Mouse (Mus musculus): ENCODE measurements around the gene Khsrp. TPM values are rescaled to one million over a fixed set of nuclear protein-coding genes. Genes with fewer than 3 reads are reported as not detected.

Gene Khsrp
- polyA plus RNA-seq, 1 experiment from 2014 or later: 51.1 TPM

DNA sequence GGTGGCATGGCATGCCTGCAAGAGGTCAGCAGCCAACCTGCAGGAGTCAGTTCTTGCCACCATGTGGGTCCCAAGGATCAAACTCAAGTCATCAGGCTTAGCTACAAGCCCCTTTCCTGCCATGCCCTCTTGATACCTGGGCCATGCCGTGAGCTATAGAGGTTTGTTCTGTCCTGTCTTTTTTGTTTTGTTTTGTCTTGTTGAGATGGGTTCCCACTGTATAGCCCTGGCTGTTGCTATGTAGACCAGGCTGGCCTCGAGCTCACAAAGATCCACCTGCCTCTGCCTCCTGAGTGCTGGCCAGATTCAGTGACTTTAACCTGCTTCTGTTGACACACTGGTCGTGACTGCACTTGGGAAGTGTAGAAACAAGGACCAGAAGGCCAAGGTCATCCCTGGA lies 55.9 kb downstream of the Khsrp start:
- Histone ChIP-seq H3K27ac (no peak overlapping the region), H3K27me3 (ENCODE audit: insufficient read depth, poor library complexity, severe bottlenecking) (no peaks in the 10 kb centered on the region), H3K4me3 (no peak overlapping the region), H3K4me1 (replicated peaks) (no peaks in the 10 kb centered on the region), H3K9me3 (no peaks in the 10 kb centered on the region), H3K36me3 (no peaks in the 10 kb centered on the region)
- DNase-seq (ENCODE audit: low spot score): no peak
- WGBS: 75% methylated on average over 3 of the region's 3 CpGs

DNA sequence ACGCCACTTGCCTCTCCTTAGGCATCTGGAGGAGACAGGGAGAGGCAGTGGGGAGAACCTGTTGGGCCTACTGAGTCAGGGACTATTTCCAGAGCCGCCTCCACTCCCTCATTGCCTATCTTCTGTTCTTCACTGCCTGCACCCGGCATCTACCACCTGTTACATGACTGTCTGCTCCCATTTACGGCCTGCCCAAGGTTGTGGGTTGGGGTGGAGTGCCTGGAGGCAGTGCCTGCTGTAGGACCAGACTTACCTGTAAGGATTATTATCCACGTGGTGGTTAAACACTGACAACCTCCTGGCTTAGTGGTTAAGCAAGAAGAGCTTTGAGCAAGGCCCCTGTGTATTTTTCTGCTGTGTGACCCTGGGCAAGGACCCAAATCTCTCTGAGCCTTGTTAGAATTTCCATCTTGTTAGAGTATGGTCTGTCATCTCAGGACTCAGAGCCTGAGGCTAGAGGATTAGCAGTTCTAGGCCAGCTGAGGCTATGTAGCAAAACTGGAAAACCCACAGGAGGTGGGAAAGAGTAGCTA lies 56.5 kb downstream of the Khsrp start:
- Histone ChIP-seq H3K9me3 (no peaks in the 10 kb centered on the region), H3K4me3 (no peak overlapping the region), H3K4me1 (replicated peaks) (no peaks in the 10 kb centered on the region), H3K27ac (no peak overlapping the region), H3K27me3 (ENCODE audit: insufficient read depth, poor library complexity, severe bottlenecking) (0 out of 2 replicates have a peak, but pooled peaks cover 4% of the 10 kb centered on the region), H3K36me3 (no peaks in the 10 kb centered on the region)
- 82% methylated on average over 5 of the region's 5 CpGs for WGBS
- DNase-seq (ENCODE audit: low spot score): no peak

DNA sequence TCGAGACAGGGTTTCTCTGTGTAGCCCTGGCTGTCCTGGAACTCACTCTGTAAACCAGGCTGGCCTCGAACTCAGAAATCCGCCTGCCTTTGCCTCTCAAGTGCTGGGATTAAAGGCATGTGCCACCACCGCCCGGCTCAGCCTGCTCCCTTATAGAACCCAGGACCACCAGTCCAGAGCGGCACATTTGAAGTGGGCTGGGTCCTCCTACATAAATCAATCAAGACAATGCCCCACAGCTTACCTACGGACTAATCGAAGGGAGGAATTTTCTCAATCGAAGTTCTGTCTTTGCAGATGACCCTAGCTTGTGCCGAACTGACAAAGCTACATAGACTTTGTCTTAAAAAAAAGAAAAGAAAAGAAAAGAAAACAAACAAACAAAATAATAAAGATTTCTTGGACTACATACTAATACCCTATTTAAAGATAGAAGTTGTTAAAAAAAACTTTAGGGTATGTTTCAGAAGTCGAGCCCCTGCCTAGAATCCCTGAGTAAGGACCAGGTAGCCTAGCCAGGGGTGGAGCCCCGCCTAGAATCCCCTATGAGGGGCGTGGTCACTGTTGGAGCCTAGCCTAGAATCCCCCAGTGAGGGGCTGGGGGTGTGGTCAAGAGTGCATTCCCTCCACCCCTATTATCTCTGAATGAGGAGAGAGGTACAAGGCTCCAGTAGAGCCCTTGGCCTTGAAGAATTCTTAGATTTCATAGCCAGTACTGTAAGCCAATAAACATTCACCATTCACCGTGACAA lies 57.2 kb downstream of the Khsrp start:
- no peak overlapping the region for H3K27ac ChIP-seq
- WGBS: 67% methylated on average over 14 of the region's 14 CpGs
- DNase-seq (ENCODE audit: low spot score): no peak
- no peaks in the 10 kb centered on the region for H3K36me3 ChIP-seq
- no peaks in the 10 kb centered on the region for H3K4me1 ChIP-seq (replicated peaks)
- H3K9me3 ChIP-seq: no peaks in the 10 kb centered on the region
- H3K4me3 ChIP-seq: no peak overlapping the region
- H3K27me3 ChIP-seq (ENCODE audit: insufficient read depth, poor library complexity, severe bottlenecking): 0 out of 2 replicates have a peak, but pooled peaks cover 4% of the 10 kb centered on the region

Other genes starting within 250 kb of the Khsrp start
- 10.9 and 13.8 TPM in 2 replicates for gene Rfx2, start 200.5 kb downstream of the Khsrp start, polyA plus RNA-seq (2016; fragmentation: Nextera tagmentation; extraction: Ambion mirVana)
- not detected in 2 replicates for gene Acsbg2, start 157.1 kb downstream of the Khsrp start, polyA plus RNA-seq (2016; fragmentation: Nextera tagmentation; extraction: Ambion mirVana)
- 0.54 and 0.63 TPM in 2 replicates for gene 1700061G19Rik, start 156.0 kb downstream of the Khsrp start, polyA plus RNA-seq (2016; fragmentation: Nextera tagmentation; extraction: Ambion mirVana)
- gene Mllt1, start 96.1 kb downstream of the Khsrp start, polyA plus RNA-seq (2016; fragmentation: Nextera tagmentation; extraction: Ambion mirVana): 65.4 and 82.4 TPM in 2 replicates
- gene Acer1, start 49.4 kb downstream of the Khsrp start, polyA plus RNA-seq (2016; fragmentation: Nextera tagmentation; extraction: Ambion mirVana): not detected in 2 replicates
- 166 and 170 TPM in 2 replicates for gene Clpp, start 41.2 kb downstream of the Khsrp start, polyA plus RNA-seq (2016; fragmentation: Nextera tagmentation; extraction: Ambion mirVana)
- 35.5 TPM in 2 replicates for gene Alkbh7, start 34.2 kb downstream of the Khsrp start, polyA plus RNA-seq (2016; fragmentation: Nextera tagmentation; extraction: Ambion mirVana)
- not detected in 2 replicates for gene Pspn, start 31.5 kb downstream of the Khsrp start, polyA plus RNA-seq (2016; fragmentation: Nextera tagmentation; extraction: Ambion mirVana)
- 71.0 and 78.3 TPM in 2 replicates for gene Gtf2f1, start 20.2 kb downstream of the Khsrp start, polyA plus RNA-seq (2016; fragmentation: Nextera tagmentation; extraction: Ambion mirVana)
- gene Gm17949, start 20.1 kb downstream of the Khsrp start, polyA plus RNA-seq (2016; fragmentation: Nextera tagmentation; extraction: Ambion mirVana): 0.41 and 0.43 TPM in 2 replicates
- not detected in 2 replicates for gene Slc25a41, start 10.1 kb upstream of the Khsrp start, polyA plus RNA-seq (2016; fragmentation: Nextera tagmentation; extraction: Ambion mirVana)
- 5.1 and 8.2 TPM in 2 replicates for gene Crb3, start 27.6 kb upstream of the Khsrp start, polyA plus RNA-seq (2016; fragmentation: Nextera tagmentation; extraction: Ambion mirVana)
- gene Slc25a23, start 28.3 kb upstream of the Khsrp start, polyA plus RNA-seq (2016; fragmentation: Nextera tagmentation; extraction: Ambion mirVana): 10.5 and 16.2 TPM in 2 replicates
- 3.2 and 3.6 TPM in 2 replicates for gene Dennd1c, start 47.0 kb upstream of the Khsrp start, polyA plus RNA-seq (2016; fragmentation: Nextera tagmentation; extraction: Ambion mirVana)
- 66.9 and 167 TPM in 2 replicates for gene Tubb4a, start 56.3 kb upstream of the Khsrp start, polyA plus RNA-seq (2016; fragmentation: Nextera tagmentation; extraction: Ambion mirVana)
- 9.8 and 10.5 TPM in 2 replicates for gene Tnfsf9, start 73.8 kb upstream of the Khsrp start, polyA plus RNA-seq (2016; fragmentation: Nextera tagmentation; extraction: Ambion mirVana)
- gene Cd70, start 118.3 kb upstream of the Khsrp start, polyA plus RNA-seq (2016; fragmentation: Nextera tagmentation; extraction: Ambion mirVana): 0.50 TPM in 1 of 2 replicates, not detected in the other
- gene Tnfsf14, start 162.7 kb upstream of the Khsrp start, polyA plus RNA-seq (2016; fragmentation: Nextera tagmentation; extraction: Ambion mirVana): 0.18 TPM in 1 of 2 replicates, not detected in the other
- 0.09 and 0.12 TPM in 2 replicates for gene C3, start 196.6 kb upstream of the Khsrp start, polyA plus RNA-seq (2016; fragmentation: Nextera tagmentation; extraction: Ambion mirVana)
- 24.3 and 25.4 TPM in 2 replicates for gene Gpr108, start 216.9 kb upstream of the Khsrp start, polyA plus RNA-seq (2016; fragmentation: Nextera tagmentation; extraction: Ambion mirVana)
- 28.1 and 37.9 TPM in 2 replicates for gene Trip10, start 217.9 kb upstream of the Khsrp start, polyA plus RNA-seq (2016; fragmentation: Nextera tagmentation; extraction: Ambion mirVana)
- 2.0 and 2.2 TPM in 2 replicates for gene Vav1, start 247.6 kb upstream of the Khsrp start, polyA plus RNA-seq (2016; fragmentation: Nextera tagmentation; extraction: Ambion mirVana)

All from hindbrain, embryonic 10.5 days (tissue).